In genomic region chr5:139149681-139150602, GRCm38 (mm10) we compare ENCODE assay signal across 8 mouse cellular contexts. TPM values are rescaled to one million over a fixed set of nuclear protein-coding genes. Genes with fewer than 3 reads are reported as not detected.
DNase-seq lines count a peak whose midpoint lies in the region; ATAC-seq and TF ChIP-seq lines count a peak whose summit lies in the region.

TSS of gene Prkar1b (minus strand) at chr5:139150001.
TSS of gene Dnaaf5 (plus strand) at chr5:139150223.

- H3K27me3 ChIP-seq in hindbrain, embryonic 10.5 days (ENCODE audit: insufficient read depth, poor library complexity, severe bottlenecking), result no peaks in the 10 kb centered on the region
- H3K27me3 ChIP-seq in lung, postnatal 0 days (replicated peaks; ENCODE audit: insufficient read depth, low read length), result no peaks in the 10 kb centered on the region

- H3K4me1 ChIP-seq in hindbrain, embryonic 10.5 days (replicated peaks), result peaks cover 21% of the 10 kb centered on the region
- H3K4me1 ChIP-seq in lung, postnatal 0 days (ENCODE audit: insufficient read depth, low read depth, low read length), result 0 out of 2 replicates have a peak, but pooled peaks cover 7% of the 10 kb centered on the region

- H3K27ac ChIP-seq in hindbrain, embryonic 10.5 days, result peak within 1 kb of the TSS; percentile 87
- H3K27ac ChIP-seq in lung, postnatal 0 days (ENCODE audit: low read length), result peak within 1 kb of the TSS; percentile 72

- peak within 1 kb of the TSS; percentile 97 for H3K4me2 ChIP-seq in lung, postnatal 0 days (replicated peaks; ENCODE audit: low read depth, low read length)

- peaks cover 36% of the 10 kb centered on the region for H3K36me3 ChIP-seq in hindbrain, embryonic 10.5 days
- H3K36me3 ChIP-seq in lung, postnatal 0 days (ENCODE audit: insufficient read depth, low read length), result 0 out of 2 replicates have a peak, but pooled peaks cover 9% of the 10 kb centered on the region

- no peak for TF ChIP-seq EP300 in lung, postnatal 0 days (IDR thresholded peaks at IDR 0.05)

- peak within 1 kb of the TSS; percentile 91 for H3K4me3 ChIP-seq in hindbrain, embryonic 10.5 days
- peak within 1 kb of the TSS; percentile 82 for H3K4me3 ChIP-seq in lung, postnatal 0 days (ENCODE audit: low read depth, low read length)

- ATAC-seq in frontal cortex, adult (ENCODE audit: low TSS enrichment), result peak; percentile 81
- ATAC-seq in lung, postnatal 0 days, result peak; percentile 94

- H3K9me3 ChIP-seq in hindbrain, embryonic 10.5 days, result no peaks in the 10 kb centered on the region
- no peaks in the 10 kb centered on the region for H3K9me3 ChIP-seq in lung, postnatal 0 days (ENCODE audit: low read length)

- WGBS in hindbrain, embryonic 10.5 days, result under 1% methylated on average over 87 of the region's 87 CpGs
- under 1% methylated on average over 64 of the region's 87 CpGs for WGBS in lung, postnatal 0 days

- peak; percentile 98 for DNase-seq in MN1 (ENCODE audit: low spot score)
- DNase-seq in cerebellum, adult 9-10 months, result peak; percentile 97
- peak; percentile 100 for DNase-seq in hindbrain, embryonic 10.5 days (ENCODE audit: low spot score)
- DNase-seq in layer of hippocampus, adult 9-11 months, result peak; percentile 97
- DNase-seq in lung, postnatal 0 days (ENCODE audit: low spot score), result peak; percentile 99
- peak; percentile 93 for DNase-seq in ovary, postnatal 14 days (ENCODE audit: low spot score)
- DNase-seq in thymus, postnatal 14 days, result peak; percentile 98

- TF ChIP-seq CTCF in lung, postnatal 0 days (IDR thresholded peaks at IDR 0.05), result no peak

- H3K9ac ChIP-seq in lung, postnatal 0 days (replicated peaks; ENCODE audit: low read depth), result peak within 1 kb of the TSS; percentile 37

RNA-seq across cellular contexts. Expression of gene Prkar1b, which starts in this region (rescaled TPM):
- 11.7 and 28.8 TPM in 2 replicates for polyA plus RNA-seq in hindbrain, embryonic 10.5 days (2016; fragmentation: Nextera tagmentation; extraction: Ambion mirVana)
- polyA plus RNA-seq in lung, postnatal 0 days (2015; fragmentation: Nextera tagmentation; extraction: Ambion mirVana), result 14.4 and 16.5 TPM in 2 replicates

RNA-seq across cellular contexts. Expression of gene Dnaaf5, which starts in this region (rescaled TPM):
- 8.7 and 10.3 TPM in 2 replicates for polyA plus RNA-seq in hindbrain, embryonic 10.5 days (2016; fragmentation: Nextera tagmentation; extraction: Ambion mirVana)
- polyA plus RNA-seq in lung, postnatal 0 days (2015; fragmentation: Nextera tagmentation; extraction: Ambion mirVana), result 2.7 and 2.8 TPM in 2 replicates

Comparison
In these comparisons a context has a peak if more than half of its experiments do, and no peak if none do; other contexts are left out.
1. Peak in every context shown above with its lines: DNase-seq, ATAC-seq, H3K4me3 ChIP-seq and H3K27ac ChIP-seq.